Mouse (Mus musculus) MEL (cell line): ENCODE results near the gene Samd5. TPM values are rescaled to one million over a fixed set of nuclear protein-coding genes. Genes with fewer than 3 reads are reported as not detected.
A peak's percentile ranks its signal among the peaks of the same experiment; 100 is the strongest.

Experiments used
- DNase-seq: peaks from one replicate; pipeline ENCODE4 v3.0.0; 2011; ENCODE audit warnings: low read depth, low spot score
- H3K27ac ChIP-seq: 2 replicates; pipeline ENCODE4 v1.5.1; 2012; ENCODE audit warnings: low read depth, mild to moderate bottlenecking, control low read depth, low read length, moderate library complexity; ENCODE audit not compliant: control insufficient read depth
- H3K27me3 ChIP-seq, 2 experiments: fragments of 150-350 bp in 1 of 2; sonication (generic) in 1 of 2; 2 replicates each; pipeline ENCODE4 v1.6.1; 2012; ENCODE audit warnings: low read length in 2 of 2, mild to moderate bottlenecking in 2 of 2, improper control_type of control experiment in 1 of 2, moderate library complexity in 1 of 2; ENCODE audit not compliant: insufficient read depth in 2 of 2, control insufficient read depth in 1 of 2
- H3K36me3 ChIP-seq, 2 experiments: 2 replicates each; pipeline ENCODE4 v1.6.1; 2012 to 2014; ENCODE audit warnings: low read length in 2 of 2, improper control_type of control experiment in 1 of 2, inconsistent platforms in 1 of 2, mild to moderate bottlenecking in 1 of 2; ENCODE audit not compliant: insufficient read depth in 2 of 2, control insufficient read depth in 1 of 2
- H3K4me1 ChIP-seq, 2 experiments: fragments of 150-350 bp in 1 of 2; sonication (generic) in 1 of 2; 2 replicates each; pipeline ENCODE4 v1.6.1; 2012; ENCODE audit warnings: low read length in 2 of 2, improper control_type of control experiment in 1 of 2, mild to moderate bottlenecking in 1 of 2; ENCODE audit not compliant: insufficient read depth in 2 of 2, control insufficient read depth in 1 of 2
- H3K4me3 ChIP-seq, 2 experiments: fragments of 150-350 bp in 1 of 2; sonication (generic) in 1 of 2; 2 replicates each; pipeline ENCODE4 v1.5.1; 2012; ENCODE audit warnings: low read depth in 2 of 2, low read length in 2 of 2, mild to moderate bottlenecking in 2 of 2, moderate library complexity in 2 of 2, control low read depth in 1 of 2, improper control_type of control experiment in 1 of 2; ENCODE audit not compliant: control insufficient read depth in 1 of 2, insufficient read depth in 1 of 2
- H3K79me2 ChIP-seq: 2 replicates; pipeline ENCODE4 v1.6.1; 2012; ENCODE audit warnings: mild to moderate bottlenecking, low read length, moderate library complexity; ENCODE audit not compliant: control insufficient read depth, poor library complexity, insufficient read depth
- H3K9ac ChIP-seq: 2 replicates; pipeline ENCODE4 v1.6.1; 2012; ENCODE audit warnings: low read depth, mild to moderate bottlenecking, control low read depth, low read length, moderate library complexity; ENCODE audit not compliant: control insufficient read depth, poor library complexity, severe bottlenecking
- H3K9me3 ChIP-seq: fragments of 150-350 bp; sonication (generic); replicated peaks from 2 replicates; pipeline ENCODE4 v1.6.1; 2012; ENCODE audit warnings: mild to moderate bottlenecking, low read length, improper control_type of control experiment, moderate library complexity; ENCODE audit not compliant: insufficient read depth
- CHD2 ChIP-seq: IDR thresholded peaks from 2 replicates; pipeline ENCODE4 v1.6.1; 2011; ENCODE audit warnings: low read length, improper control_type of control experiment
- CTCF ChIP-seq, 3 experiments: IDR thresholded peaks in 2 of 3; conservative IDR thresholded peaks in 1 of 3; 2 replicates each; pipeline ENCODE4 v1.5.1; 2011 to 2012; ENCODE audit warnings: low read length in 3 of 3, low read depth in 2 of 3, mild to moderate bottlenecking in 2 of 3, improper control_type of control experiment in 1 of 3, inconsistent platforms in 1 of 3, mixed read lengths in 1 of 3, moderate library complexity in 1 of 3; ENCODE audit not compliant: control insufficient read depth in 1 of 3, insufficient read depth in 1 of 3, poor library complexity in 1 of 3, severe bottlenecking in 1 of 3
- E2F4 ChIP-seq: IDR thresholded peaks from 2 replicates; pipeline ENCODE4 v1.6.1; 2011; ENCODE audit warnings: low read depth, low read length, improper control_type of control experiment, borderline replicate concordance
- ELF1 ChIP-seq: IDR thresholded peaks from 2 replicates; pipeline ENCODE4 v1.6.1; 2014; ENCODE audit warnings: low read depth, mild to moderate bottlenecking, inconsistent platforms, low read length, improper control_type of control experiment, moderate library complexity
- EP300 ChIP-seq, 2 experiments: IDR thresholded peaks; 2 replicates each; pipeline ENCODE4 v1.6.1; 2011; ENCODE audit warnings: improper control_type of control experiment in 2 of 2, low read length in 2 of 2, low read depth in 1 of 2, mild to moderate bottlenecking in 1 of 2
- ETS1 ChIP-seq: IDR thresholded peaks from 2 replicates; pipeline ENCODE4 v1.6.1; 2012; ENCODE audit warnings: low read depth, mild to moderate bottlenecking, inconsistent platforms, low read length, improper control_type of control experiment, moderate library complexity
- GABPA ChIP-seq: IDR thresholded peaks from 2 replicates; pipeline ENCODE4 v1.6.1; 2012; ENCODE audit warnings: low read depth, mild to moderate bottlenecking, inconsistent platforms, low read length, improper control_type of control experiment, moderate library complexity
- HCFC1 ChIP-seq: IDR thresholded peaks from 2 replicates; pipeline ENCODE4 v1.6.1; 2012; ENCODE audit warnings: low read depth, mild to moderate bottlenecking, inconsistent platforms, low read length, improper control_type of control experiment, moderate library complexity
- JUND ChIP-seq: IDR thresholded peaks from 2 replicates; pipeline ENCODE4 v1.6.1; 2011; ENCODE audit warnings: low read depth, mild to moderate bottlenecking, improper control_type of control experiment, low read length
- KAT2A ChIP-seq: conservative IDR thresholded peaks from 2 replicates; pipeline ENCODE4 v1.6.1; 2012; ENCODE audit warnings: low read depth, low read length, improper control_type of control experiment, inconsistent platforms
- MAFK ChIP-seq: IDR thresholded peaks from 2 replicates; pipeline ENCODE4 v1.6.1; 2011; ENCODE audit warnings: low read depth, mild to moderate bottlenecking, low read length, improper control_type of control experiment, borderline replicate concordance
- MAX ChIP-seq: IDR thresholded peaks from 2 replicates; pipeline ENCODE4 v1.6.1; 2011; ENCODE audit warnings: low read length, improper control_type of control experiment
- MAZ ChIP-seq: IDR thresholded peaks from 2 replicates; pipeline ENCODE4 v1.6.1; 2012; ENCODE audit warnings: low read depth, mild to moderate bottlenecking, inconsistent platforms, low read length, improper control_type of control experiment
- MYB ChIP-seq: IDR thresholded peaks from 2 replicates; pipeline ENCODE4 v1.6.1; 2011; ENCODE audit warnings: mild to moderate bottlenecking, low read depth, low read length, improper control_type of control experiment
- MYC ChIP-seq: IDR thresholded peaks from 2 replicates; pipeline ENCODE4 v1.6.1; 2011; ENCODE audit warnings: low read depth, mild to moderate bottlenecking, low read length, improper control_type of control experiment, moderate library complexity
- NELFE ChIP-seq: IDR thresholded peaks from 2 replicates; pipeline ENCODE4 v1.6.1; 2011; ENCODE audit warnings: low read depth, low read length, improper control_type of control experiment
- POLR2A ChIP-seq, 2 experiments: IDR thresholded peaks; 2 replicates each; pipeline ENCODE4 v1.6.1; 2011 to 2012; ENCODE audit warnings: low read length in 2 of 2, mild to moderate bottlenecking in 2 of 2, control low read depth in 1 of 2, improper control_type of control experiment in 1 of 2, low read depth in 1 of 2, moderate library complexity in 1 of 2; ENCODE audit not compliant: control insufficient read depth in 1 of 2, insufficient read depth in 1 of 2, poor library complexity in 1 of 2
- POLR2AphosphoS2 ChIP-seq: IDR thresholded peaks from 2 replicates; pipeline ENCODE4 v1.6.1; 2011; ENCODE audit warnings: low read length, improper control_type of control experiment
- POLR2AphosphoS5 ChIP-seq: IDR thresholded peaks from 2 replicates; pipeline ENCODE4 v1.6.1; 2012; ENCODE audit warnings: low read depth, borderline replicate concordance, mild to moderate bottlenecking, inconsistent platforms, low read length, moderate library complexity, mixed read lengths
- RCOR1 ChIP-seq: IDR thresholded peaks from 2 replicates; pipeline ENCODE4 v1.6.1; 2012; ENCODE audit warnings: low read depth, mild to moderate bottlenecking, inconsistent platforms, low read length, improper control_type of control experiment
- SIN3A ChIP-seq: IDR thresholded peaks from 2 replicates; pipeline ENCODE4 v1.6.1; 2012; ENCODE audit warnings: low read length, improper control_type of control experiment, inconsistent platforms
- SMC3 ChIP-seq: IDR thresholded peaks from 2 replicates; pipeline ENCODE4 v1.6.1; 2011; ENCODE audit warnings: low read depth, low read length, improper control_type of control experiment
- TAL1 ChIP-seq: IDR thresholded peaks from 2 replicates; pipeline ENCODE4 v1.6.1; 2012; ENCODE audit warnings: mild to moderate bottlenecking, inconsistent platforms, low read length, moderate library complexity, mixed read lengths
- TBP ChIP-seq: IDR thresholded peaks from 2 replicates; pipeline ENCODE4 v1.8.0; 2011; ENCODE audit warnings: low read depth, low read length, improper control_type of control experiment
- UBTF ChIP-seq: IDR thresholded peaks from 2 replicates; pipeline ENCODE4 v1.6.1; 2012; ENCODE audit warnings: low read depth, mild to moderate bottlenecking, inconsistent platforms, low read length, improper control_type of control experiment, moderate library complexity, borderline replicate concordance; ENCODE audit not compliant: insufficient read depth
- ZKSCAN1 ChIP-seq: IDR thresholded peaks from 2 replicates; pipeline ENCODE4 v1.6.1; 2012; ENCODE audit warnings: low read depth, mild to moderate bottlenecking, inconsistent platforms, low read length, improper control_type of control experiment, moderate library complexity
- ZMIZ1 ChIP-seq: IDR thresholded peaks from 2 replicates; pipeline ENCODE4 v1.6.1; 2012; ENCODE audit warnings: low read depth, mild to moderate bottlenecking, inconsistent platforms, low read length, improper control_type of control experiment, moderate library complexity
- ZNF384 ChIP-seq: IDR thresholded peaks from 2 replicates; pipeline ENCODE4 v1.6.1; 2012; ENCODE audit warnings: low read depth, mild to moderate bottlenecking, inconsistent platforms, low read length, improper control_type of control experiment
- polyA plus RNA-seq, 2 experiments: library from polyadenylated mRNA; stranded (reverse) in 1 of 2; unstranded in 1 of 2; fragments of >175 nt in 1 of 2; fragments of >200 nt in 1 of 2; gene quantifications; 2 replicates each; pipeline versions ENCODE4 v1.2.1 to v1.2.4; 2012; ENCODE audit warnings: low replicate concordance in 2 of 2, low read depth in 1 of 2; ENCODE audit not compliant: insufficient read length in 2 of 2, insufficient read depth in 1 of 2, missing spikeins in 1 of 2
- total RNA-seq: library from RNA; depleted of rRNA; stranded (reverse); fragments of 300-350 nt; gene quantifications from 2 replicates; pipeline ENCODE4 v1.2.3, GENCODE M21; 2012

Samd5 gene
- total and polyA plus RNA-seq, 3 experiments: 0.01 TPM; not detected in 2

- H3K27me3 ChIP-seq: no peaks in the 10 kb centered on the region
- H3K4me3 ChIP-seq: no peak overlapping the region
- H3K9ac ChIP-seq: no peak overlapping the region
- H3K27ac ChIP-seq: no peak overlapping the region
- H3K4me1 ChIP-seq: no peaks in the 10 kb centered on the region
- no peaks in the 10 kb centered on the region for H3K9me3 ChIP-seq
- H3K79me2 ChIP-seq: no peaks in the 10 kb centered on the region
- DNase-seq: no peak
- TF ChIP-seq POLR2AphosphoS5: no peak
- TF ChIP-seq ZMIZ1: no peak
- TF ChIP-seq POLR2A (IDR thresholded peaks at IDR 0.05; ENCODE audit: control insufficient read depth in 1 of 2, insufficient read depth in 1 of 2, low read depth in 1 of 2, low read length in 2 of 2, poor library complexity in 1 of 2): no peak
- no peak for TF ChIP-seq UBTF
- no peak for TF ChIP-seq EP300 (IDR thresholded peaks at IDR 0.05; ENCODE audit: low read depth in 1 of 2, low read length in 2 of 2)
- no peak for TF ChIP-seq TAL1
- TF ChIP-seq ZNF384: no peak
- TF ChIP-seq CTCF (IDR thresholded peaks at IDR 0.05 in 2 of 3, conservative IDR thresholded peaks at IDR 0.05 in 1 of 3; ENCODE audit: control insufficient read depth in 1 of 3, insufficient read depth in 1 of 3, low read depth in 2 of 3, low read length in 3 of 3, poor library complexity in 1 of 3, severe bottlenecking in 1 of 3): no peak
- TF ChIP-seq MYC: no peak
- no peak for TF ChIP-seq MAX
- no peak for TF ChIP-seq RCOR1
- no peak for TF ChIP-seq JUND
- no peak for TF ChIP-seq ETS1
- no peak for TF ChIP-seq NELFE
- TF ChIP-seq SIN3A: no peak
- TF ChIP-seq MAZ: no peak
- no peak for TF ChIP-seq MAFK
- TF ChIP-seq MYB: no peak
- H3K36me3 ChIP-seq: no peaks in the 10 kb centered on the region
These were observed 19.1 kb upstream of the Samd5 start for GRCm38 (mm10) chr10:9693990-9694699.

GRCm38 (mm10) chr10:9680928-9681327 lies 5.9 kb upstream of the Samd5 start:
- H3K36me3 ChIP-seq: no peaks in the 10 kb centered on the region
- DNase-seq: peak; percentile 7
- H3K27ac ChIP-seq: no peak overlapping the region
- H3K27me3 ChIP-seq: no peaks in the 10 kb centered on the region
- H3K4me3 ChIP-seq: no peak overlapping the region
- no peaks in the 10 kb centered on the region for H3K4me1 ChIP-seq
- TF ChIP-seq KAT2A (no peak), ZMIZ1 (no peak), CHD2 (no peak), ELF1 (no peak), ETS1 (no peak), E2F4 (no peak), HCFC1 (no peak), JUND (no peak), TBP (no peak), ZNF384 (no peak), GABPA (no peak), MAX (no peak), MYC (no peak), SMC3 (no peak), MAFK (no peak), ZKSCAN1 (no peak), POLR2A (IDR thresholded peaks at IDR 0.05; ENCODE audit: control insufficient read depth in 1 of 2, insufficient read depth in 1 of 2, low read depth in 1 of 2, low read length in 2 of 2, poor library complexity in 1 of 2) (no peak), POLR2AphosphoS2 (no peak), POLR2AphosphoS5 (no peak)
- TF ChIP-seq, all 39 proteins: peak for 0
- Histone ChIP-seq H3K9ac (no peak overlapping the region), H3K9me3 (no peaks in the 10 kb centered on the region), H3K79me2 (no peaks in the 10 kb centered on the region)
